Mouse (Mus musculus) forebrain, embryonic 11.5 days (tissue): ENCODE results near the gene Klhl26. TPM values are rescaled to one million over a fixed set of nuclear protein-coding genes. Genes with fewer than 3 reads are reported as not detected.

ENCODE experiments used
- ATAC-seq: fragments of 200-750 bp; cut with Nextera tagmentation; replicated peaks from 2 replicates; pipeline ENCODE4 v1.8.0; 2017; ENCODE audit warnings: moderate TSS enrichment; ENCODE audit not compliant: low FRiP score
- DNase-seq: peaks from one replicate; pipeline ENCODE4 v3.0.0-alpha.2; 2017; ENCODE audit warnings: low spot score
- H3K27ac ChIP-seq: fragments of 300-500 bp; sonication (generic); 2 replicates; pipeline ENCODE4 v1.5.1; 2014; ENCODE audit warnings: low read depth, low read length
- H3K27me3 ChIP-seq: fragments of 300-500 bp; sonication (generic); 2 replicates; pipeline ENCODE4 v1.6.1; 2014; ENCODE audit warnings: mild to moderate bottlenecking, low read length, mixed read lengths; ENCODE audit not compliant: control insufficient read depth, insufficient read depth
- H3K36me3 ChIP-seq: fragments of 300-500 bp; sonication (generic); 2 replicates; pipeline ENCODE4 v1.6.1; 2014; ENCODE audit warnings: mild to moderate bottlenecking, low read length, moderate library complexity, mixed read lengths; ENCODE audit not compliant: control insufficient read depth, insufficient read depth
- H3K4me1 ChIP-seq: fragments of 300-500 bp; sonication (generic); replicated peaks from 2 replicates; pipeline ENCODE4 v1.6.1; 2014; ENCODE audit warnings: low read length, mixed read lengths; ENCODE audit not compliant: control insufficient read depth, insufficient read depth
- H3K4me2 ChIP-seq: fragments of 300-500 bp; sonication (generic); 2 replicates; pipeline ENCODE4 v1.6.1; 2014; ENCODE audit warnings: low read depth, mild to moderate bottlenecking, low read length, moderate library complexity, mixed read lengths; ENCODE audit not compliant: severe bottlenecking
- H3K4me3 ChIP-seq: fragments of 300-500 bp; sonication (generic); 2 replicates; pipeline ENCODE4 v1.5.1; 2014; ENCODE audit warnings: low read depth, low read length
- H3K9ac ChIP-seq: fragments of 300-500 bp; sonication (generic); 2 replicates; pipeline ENCODE4 v1.6.1; 2014; ENCODE audit warnings: low read length
- H3K9me3 ChIP-seq: fragments of 300-500 bp; sonication (generic); 2 replicates; pipeline ENCODE4 v1.6.1; 2016; ENCODE audit warnings: low read length, mixed read lengths; ENCODE audit not compliant: control insufficient read depth
- WGBS: fragments of 180-500 bp; shearing (Covaris S2); extraction: QIAGEN DNeasy Blood & Tissue Kit; methylation state at CpG from one replicate; pipeline ENCODE4 v1.1.7; 2014; 5-methylcytosine and 5-hydroxymethylcytosine counted together
- polyA plus RNA-seq: library from polyadenylated mRNA; unstranded; fragments of >200 nt; fragmentation: Nextera tagmentation; extraction: Ambion mirVana; gene quantifications from 2 replicates; pipeline ENCODE4 v1.2.1, GENCODE M21; 2014

The Klhl26 gene
- polyA plus RNA-seq, 1 experiment from 2014 or later = 19.5 TPM

- ATAC-seq (no peak), DNase-seq (no peak)
- Histone ChIP-seq H3K4me1 (peaks cover 13% of the 10 kb centered on the region), H3K27me3 (peaks cover 96% of the 10 kb centered on the region), H3K4me3 (no peak overlapping the region; the same call in 1 of the 2 replicates), H3K36me3 (no peaks in the 10 kb centered on the region), H3K4me2 (no peak overlapping the region), H3K27ac (no peak overlapping the region), H3K9me3 (no peaks in the 10 kb centered on the region), H3K9ac (no peak overlapping the region)
- 2% methylated on average over 28 of the region's 28 CpGs for WGBS
Observed at GRCm38 (mm10) chr8:70494416-70494945, 17.7 kb upstream of the Klhl26 start.

- no peak for DNase-seq
- Histone ChIP-seq H3K9ac (no peak overlapping the region), H3K27me3 (peaks cover 98% of the 10 kb centered on the region), H3K4me2 (peak overlapping the region; percentile 42), H3K4me3 (peak overlapping the region; percentile 29; the same call in 1 of the 2 replicates), H3K9me3 (no peaks in the 10 kb centered on the region), H3K27ac (no peak overlapping the region), H3K36me3 (no peaks in the 10 kb centered on the region), H3K4me1 (peaks cover 17% of the 10 kb centered on the region)
- 2% methylated on average over 47 of the region's 47 CpGs for WGBS
- no peak for ATAC-seq
Observed at GRCm38 (mm10) chr8:70493692-70494415, 17.1 kb upstream of the Klhl26 start.

DNA sequence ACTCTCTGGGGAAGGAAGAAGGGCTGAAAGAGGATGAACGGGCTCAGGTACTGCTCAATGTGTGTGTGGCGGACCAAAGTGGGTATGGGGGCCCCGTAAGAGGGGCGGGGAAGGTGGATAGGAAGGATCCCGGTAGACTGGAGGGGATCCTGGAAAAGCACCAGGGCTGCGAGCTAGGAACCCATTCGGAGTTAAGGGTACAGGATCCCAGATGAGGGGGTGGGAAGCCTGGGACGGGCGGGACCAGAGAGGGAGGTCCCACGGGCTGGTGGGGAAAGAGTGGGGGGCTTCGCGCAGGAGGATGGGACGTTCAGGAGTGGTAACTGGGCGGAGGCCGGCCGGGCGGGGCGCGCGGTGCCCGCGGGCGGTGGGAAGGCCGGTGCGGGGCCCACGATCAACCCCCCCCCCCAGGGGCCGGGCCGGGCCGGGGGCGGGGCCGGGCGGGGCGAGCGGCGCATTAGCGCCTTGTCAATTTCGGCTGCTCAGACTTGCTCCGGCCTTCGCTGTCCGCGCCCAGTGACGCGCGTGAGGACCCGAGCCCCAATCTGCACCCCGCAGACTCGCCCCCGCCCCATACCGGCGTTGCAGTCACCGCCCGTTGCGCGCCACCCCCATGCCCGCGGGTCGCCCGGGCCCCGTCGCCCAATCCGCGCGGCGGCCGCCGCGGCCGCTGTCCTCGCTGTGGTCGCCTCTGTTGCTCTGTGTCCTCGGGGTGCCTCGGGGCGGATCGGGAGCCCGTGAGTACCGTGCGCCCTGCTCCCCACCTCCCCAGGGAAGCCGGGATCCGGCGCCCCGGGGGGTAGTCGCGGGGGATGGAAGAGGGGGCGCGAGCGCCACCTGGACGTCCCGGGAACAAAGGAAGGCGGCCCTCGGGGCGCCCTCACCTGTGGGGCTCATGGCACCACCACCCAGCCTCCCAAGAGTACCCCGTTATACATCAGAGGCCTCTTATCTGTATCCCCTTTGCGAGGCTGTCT lies 16.2 kb upstream of the Klhl26 start, which contains the start of gene Crlf1:
Gene Crlf1 (plus strand): TSS at position 495 of the 977 bp plus-strand sequence.
- ATAC-seq = no peak
- H3K27ac ChIP-seq = no peak within 1 kb of the TSS
- no peak for DNase-seq
- peaks cover 98% of the 10 kb centered on the region for H3K27me3 ChIP-seq
- peak within 1 kb of the TSS; percentile 29 for H3K4me3 ChIP-seq
- H3K4me1 ChIP-seq = peaks cover 24% of the 10 kb centered on the region
- H3K36me3 ChIP-seq = no peaks in the 10 kb centered on the region
- H3K9ac ChIP-seq = no peak within 1 kb of the TSS
- no peaks in the 10 kb centered on the region for H3K9me3 ChIP-seq
- peak within 1 kb of the TSS; percentile 42 for H3K4me2 ChIP-seq
- under 1% methylated on average over 62 of the region's 93 CpGs for WGBS

DNA sequence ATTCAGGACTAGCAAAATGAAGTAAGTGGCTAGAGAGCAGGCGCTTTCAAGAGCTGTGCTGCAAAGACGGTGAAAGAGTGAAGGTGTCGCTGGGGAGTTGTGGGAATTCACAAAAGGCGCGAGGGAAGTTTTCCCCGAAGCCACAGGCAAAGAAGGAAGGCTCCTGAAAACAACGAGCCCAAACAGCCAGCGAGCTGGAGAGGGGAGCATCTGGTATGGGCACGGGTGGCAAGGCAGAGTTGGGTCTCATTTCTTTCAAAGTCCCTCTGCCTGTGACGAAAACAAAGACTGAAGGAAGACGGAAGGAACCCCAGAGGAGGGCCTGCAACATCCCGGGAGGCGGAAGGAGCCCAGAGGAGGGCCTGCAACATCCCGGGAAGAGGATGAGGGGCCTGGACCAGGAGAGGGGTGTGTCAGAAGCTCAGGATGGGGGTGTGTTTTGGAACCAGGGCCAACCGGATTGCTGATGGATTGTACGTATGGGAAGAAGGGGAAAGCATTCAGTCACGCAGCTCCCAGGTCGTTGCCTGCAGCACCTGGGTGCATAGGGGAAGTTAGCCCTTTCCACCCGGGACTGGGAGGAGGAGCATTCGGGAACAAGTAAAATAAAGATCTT lies 14.2 kb upstream of the Klhl26 start:
- H3K27ac ChIP-seq = no peak overlapping the region
- H3K9ac ChIP-seq = no peak overlapping the region
- DNase-seq (no peak), ATAC-seq (no peak)
- peaks cover 98% of the 10 kb centered on the region for H3K27me3 ChIP-seq
- WGBS = under 1% methylated on average over 20 of the region's 20 CpGs
- no peaks in the 10 kb centered on the region for H3K9me3 ChIP-seq
- no peaks in the 10 kb centered on the region for H3K36me3 ChIP-seq
- H3K4me3 ChIP-seq = no peak overlapping the region
- peaks cover 30% of the 10 kb centered on the region for H3K4me1 ChIP-seq
- no peak overlapping the region for H3K4me2 ChIP-seq

- no peak overlapping the region for H3K4me2 ChIP-seq
- no peak for DNase-seq
- H3K9me3 ChIP-seq = no peaks in the 10 kb centered on the region
- no peak overlapping the region for H3K9ac ChIP-seq
- WGBS = 8% methylated on average over 10 of the region's 10 CpGs
- H3K4me1 ChIP-seq = peaks cover 27% of the 10 kb centered on the region
- H3K27ac ChIP-seq = no peak overlapping the region
- H3K4me3 ChIP-seq = no peak overlapping the region
- ATAC-seq = no peak
- H3K27me3 ChIP-seq = peaks cover 96% of the 10 kb centered on the region
- no peaks in the 10 kb centered on the region for H3K36me3 ChIP-seq
Observed at GRCm38 (mm10) chr8:70490061-70490879, 13.5 kb upstream of the Klhl26 start.

- Histone ChIP-seq H3K36me3 (no peaks in the 10 kb centered on the region), H3K4me3 (peak overlapping the region; percentile 18), H3K9me3 (no peaks in the 10 kb centered on the region), H3K27me3 (peaks cover 96% of the 10 kb centered on the region), H3K9ac (no peak overlapping the region), H3K4me1 (peaks cover 27% of the 10 kb centered on the region), H3K27ac (no peak overlapping the region), H3K4me2 (peak overlapping the region; percentile 31)
- WGBS = 2% methylated on average over 28 of the region's 41 CpGs
- ATAC-seq (no peak), DNase-seq (no peak)
Observed at GRCm38 (mm10) chr8:70489576-70489975, 12.8 kb upstream of the Klhl26 start.

GRCm38 (mm10) chr8:70488931-70489470 lies 12.2 kb upstream of the Klhl26 start:
- Histone ChIP-seq H3K9me3 (no peaks in the 10 kb centered on the region), H3K36me3 (no peaks in the 10 kb centered on the region), H3K4me2 (peak overlapping the region; percentile 31; the same call in 1 of the 2 replicates), H3K4me1 (peaks cover 26% of the 10 kb centered on the region), H3K4me3 (peak overlapping the region; percentile 18), H3K27me3 (peaks cover 92% of the 10 kb centered on the region), H3K27ac (no peak overlapping the region), H3K9ac (no peak overlapping the region)
- ATAC-seq (no peak), DNase-seq (no peak)
- 2% methylated on average over 14 of the region's 14 CpGs for WGBS
